Mouse (Mus musculus): ENCODE data around the gene Nfam1.

- TF ChIP-seq POLR2A (IDR thresholded peaks at IDR 0.05; ENCODE audit: borderline replicate concordance, insufficient read depth, low read length) (no peak), CTCF (IDR thresholded peaks at IDR 0.05; ENCODE audit: borderline replicate concordance, insufficient read depth, low read depth, low read length) (no peak)
Measured at GRCm38 (mm10) chr15:82963090-82963489, 70.0 kb downstream of the Nfam1 start.
